Mouse (Mus musculus): ENCODE measurements around the gene Foxc1.

The Foxc1 gene

DNA sequence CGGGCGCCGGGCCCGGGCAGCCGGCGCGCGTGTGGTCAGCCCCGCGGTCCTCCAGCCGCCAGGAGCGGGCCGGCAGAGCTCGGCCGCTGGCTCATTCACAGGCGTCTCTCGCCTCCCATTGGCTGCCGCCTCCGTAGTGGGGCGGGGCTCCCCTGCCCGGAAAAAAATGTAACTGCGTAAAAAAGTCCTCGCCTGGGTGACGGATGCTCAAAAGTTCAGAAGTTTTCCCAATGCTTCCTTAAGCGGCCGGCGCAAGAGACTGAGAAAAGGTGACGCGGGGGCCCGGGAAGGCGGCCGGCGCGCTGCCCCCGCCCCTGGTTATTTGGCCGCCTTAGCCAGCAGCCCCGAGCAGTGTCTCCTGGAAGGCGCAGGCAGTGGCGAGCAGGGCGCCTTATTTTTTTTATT is at the start of gene Foxc1:
Foxc1 (plus strand) TSS at position 206 of the 405 bp plus-strand sequence.
- peak; percentile 81 for DNase-seq (ENCODE audit: low spot score)

DNA sequence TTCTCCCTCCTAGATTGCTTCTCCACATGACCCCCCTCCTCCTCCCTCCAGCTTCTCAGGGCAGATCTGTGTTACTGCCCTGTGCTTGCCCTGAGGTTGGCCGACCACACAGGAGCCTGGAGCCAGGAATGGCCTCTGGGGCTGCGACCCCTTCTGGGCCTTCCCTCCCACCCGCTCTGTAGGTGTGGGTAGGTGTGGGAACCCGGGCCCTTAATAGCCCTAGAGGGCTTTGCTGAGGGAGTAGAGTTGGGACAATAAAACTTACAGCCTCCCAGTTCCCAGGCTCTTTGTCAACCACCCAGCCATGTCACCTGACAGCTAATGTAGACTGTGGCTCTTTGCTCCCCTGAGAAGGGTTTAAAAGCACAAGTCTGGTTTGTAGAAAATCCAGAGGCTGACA is 46.0 kb upstream of the Foxc1 start:
- DNase-seq (ENCODE audit: low spot score), result no peak

- DNase-seq (ENCODE audit: low spot score), result no peak
Measured at GRCm38 (mm10) chr13:31761057-31761456, 45.4 kb upstream of the Foxc1 start.

- DNase-seq (ENCODE audit: low spot score), result no peak
Measured at GRCm38 (mm10) chr13:31764419-31764818, 42.0 kb upstream of the Foxc1 start.

- no peak for DNase-seq (ENCODE audit: low spot score)
Measured at GRCm38 (mm10) chr13:31765564-31765963, 40.9 kb upstream of the Foxc1 start.

DNA sequence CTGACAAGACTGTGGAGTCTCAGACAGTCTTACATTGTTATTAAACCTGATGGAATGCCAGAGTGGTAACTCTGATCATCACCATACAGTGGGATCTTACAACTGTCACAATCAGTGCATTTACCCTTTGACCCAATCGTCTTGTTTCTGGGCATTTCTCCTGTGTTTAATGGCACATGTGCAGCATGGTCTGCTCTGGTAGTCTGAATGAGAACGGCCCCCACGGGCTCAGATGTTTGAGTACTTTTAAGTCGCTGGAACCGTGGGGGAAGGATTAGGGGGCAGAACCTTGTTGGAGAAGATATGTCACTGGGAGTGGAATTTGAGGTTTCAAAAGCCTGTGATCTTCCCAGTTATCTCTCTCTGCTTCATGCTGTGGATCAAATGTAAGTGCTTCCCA is 33.6 kb upstream of the Foxc1 start:
- DNase-seq (ENCODE audit: low spot score), result no peak

DNA sequence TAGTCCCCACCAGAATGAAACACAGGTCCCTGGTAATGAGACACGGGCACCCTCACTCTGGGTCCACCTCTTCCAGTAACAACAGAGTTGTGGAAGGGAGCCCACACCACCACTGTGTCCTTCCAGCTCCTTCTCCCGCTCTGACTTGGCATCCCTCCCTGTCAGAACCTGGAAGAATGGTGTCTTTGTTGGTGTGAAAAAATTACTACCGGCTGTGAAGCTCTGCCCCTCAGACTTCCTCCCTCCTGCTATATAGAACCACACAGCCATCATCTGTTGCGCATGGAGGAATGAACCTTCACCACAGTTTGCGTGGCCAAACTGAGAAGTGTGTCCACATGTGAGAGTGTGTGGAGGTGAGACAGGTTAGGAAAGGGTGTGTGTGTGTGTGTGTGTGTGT is 30.7 kb upstream of the Foxc1 start:
- DNase-seq (ENCODE audit: low spot score), result no peak

DNA sequence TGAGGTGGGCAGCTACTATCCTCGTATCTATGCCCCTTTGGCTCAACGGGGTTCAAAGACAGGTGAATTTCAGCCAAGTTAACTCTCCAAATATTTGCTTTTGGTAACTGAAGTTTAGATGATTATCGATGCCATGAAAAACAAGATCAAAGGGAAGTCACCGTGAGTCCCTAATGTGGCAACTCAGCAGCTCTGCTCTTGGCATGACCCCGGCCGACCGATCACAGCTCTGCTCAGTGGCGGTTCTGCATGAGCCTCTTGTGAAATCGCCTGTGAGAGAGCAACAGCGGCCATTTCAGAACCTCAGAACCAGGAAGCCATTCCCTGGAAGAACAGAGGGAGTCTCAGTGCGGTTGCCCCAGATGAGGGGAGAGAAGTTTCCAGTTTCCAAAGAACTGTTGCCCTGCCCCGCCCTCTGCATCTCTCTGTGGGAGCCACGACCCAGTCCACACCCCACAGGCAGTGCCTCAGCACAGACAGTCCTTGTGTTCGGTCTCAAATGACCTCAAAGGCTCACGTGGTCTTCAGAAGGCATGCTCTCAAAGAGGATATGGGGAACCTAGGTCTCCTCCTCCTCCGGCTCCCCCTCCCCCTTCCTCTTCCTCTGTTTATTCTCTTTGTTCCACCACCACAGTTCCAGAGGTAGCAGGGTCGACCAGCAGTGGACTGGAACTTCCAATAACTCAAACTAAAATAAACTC is 27.0 kb upstream of the Foxc1 start:
- DNase-seq (ENCODE audit: low spot score), result no peak

- no peak for DNase-seq (ENCODE audit: low spot score)
Measured at GRCm38 (mm10) chr13:31780299-31780698, 26.1 kb upstream of the Foxc1 start.

DNA sequence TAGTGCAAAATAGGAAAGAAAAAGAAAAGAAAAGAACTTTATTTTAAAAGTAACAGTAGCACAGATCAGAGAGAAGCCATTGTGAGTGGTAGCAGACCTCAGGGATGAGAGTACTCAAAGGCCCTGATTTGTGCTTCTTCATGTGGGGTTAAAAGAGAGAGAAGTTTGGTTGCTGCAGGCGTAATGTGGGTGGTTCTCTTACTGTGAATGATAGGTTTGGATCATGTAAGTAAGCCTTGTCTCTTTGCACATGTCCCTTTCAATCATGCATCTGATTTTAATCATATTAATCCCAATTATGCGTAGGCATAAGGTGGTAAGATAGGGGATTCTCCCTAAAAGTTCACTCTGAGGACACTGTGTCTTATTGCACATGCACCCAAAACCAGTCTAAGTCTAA is 24.4 kb upstream of the Foxc1 start:
- no peak for DNase-seq (ENCODE audit: low spot score)

DNA sequence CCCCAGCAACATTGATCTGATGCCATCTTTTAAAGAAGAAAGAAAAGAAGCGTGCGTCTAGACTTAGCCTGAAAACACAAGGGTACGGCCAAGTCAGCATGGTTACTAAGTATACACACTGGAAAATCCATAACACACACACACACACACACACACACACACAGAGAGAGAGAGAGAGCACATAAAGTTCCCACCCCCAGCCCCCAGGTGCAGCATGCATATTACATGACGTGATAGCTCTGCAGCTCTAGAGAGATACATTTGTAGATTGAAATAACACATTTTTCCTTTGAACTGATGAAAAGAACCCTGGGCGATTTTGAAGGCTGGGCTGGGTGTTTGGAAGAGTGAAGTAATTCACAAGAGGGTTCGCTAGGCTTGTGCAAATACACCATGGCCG is 21.7 kb upstream of the Foxc1 start:
- no peak for DNase-seq (ENCODE audit: low spot score)

DNA sequence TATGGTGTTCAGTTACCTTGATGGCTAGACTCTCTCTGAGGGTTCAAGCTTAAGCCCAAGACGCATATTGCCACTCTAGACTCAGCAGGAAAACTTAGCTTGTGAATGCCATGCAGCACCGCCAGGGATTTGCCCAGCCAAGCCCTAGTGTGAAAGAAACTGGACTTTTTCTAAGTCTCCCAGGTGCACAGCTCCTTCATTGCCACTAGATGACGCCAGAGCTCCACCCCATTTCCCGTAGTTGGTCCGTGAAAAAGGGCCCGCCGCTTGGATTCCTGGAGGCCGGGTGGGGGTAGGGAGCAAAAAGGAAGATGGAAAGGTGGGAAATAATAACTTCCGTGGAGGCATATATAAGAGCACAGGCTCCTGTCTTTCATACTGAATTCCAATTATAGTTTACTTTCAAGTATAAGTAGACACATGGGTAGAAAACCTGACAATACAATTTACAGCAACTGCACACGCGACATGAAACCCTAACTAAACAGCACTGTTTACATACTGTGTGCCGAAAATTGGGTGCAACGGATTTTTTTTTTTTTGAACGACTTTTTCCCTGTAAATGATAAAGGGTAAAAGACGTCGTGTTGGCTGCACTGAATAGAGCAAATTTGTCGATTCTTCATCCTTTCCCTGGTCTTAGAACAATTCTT is 13.8 kb upstream of the Foxc1 start:
- DNase-seq (ENCODE audit: low spot score), result peak; percentile 75

DNA sequence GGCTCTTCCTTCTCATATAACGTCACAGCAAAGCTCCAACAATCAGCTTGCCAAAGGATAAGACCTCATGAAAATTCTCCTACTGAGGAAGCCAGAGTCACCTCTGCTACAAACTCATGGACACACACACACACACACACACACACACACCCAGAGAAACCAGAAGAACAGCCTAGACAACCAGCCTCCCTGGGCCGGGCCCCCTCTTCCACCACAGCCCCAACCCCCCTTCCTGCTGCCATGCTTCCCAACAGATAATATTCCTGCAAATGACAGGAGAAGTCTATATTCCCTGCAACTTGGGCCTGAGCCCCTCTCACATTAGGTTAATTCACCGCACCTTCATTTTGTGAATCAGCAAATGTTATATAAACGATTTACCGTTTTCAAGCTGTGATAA is 13.3 kb upstream of the Foxc1 start:
- no peak for DNase-seq (ENCODE audit: low spot score)

GRCm38 (mm10) chr13:31797346-31797745 is 9.1 kb upstream of the Foxc1 start:
- DNase-seq (ENCODE audit: low spot score), result no peak

- no peak for DNase-seq (ENCODE audit: low spot score)
Measured at GRCm38 (mm10) chr13:31798075-31798474, 8.4 kb upstream of the Foxc1 start.

DNA sequence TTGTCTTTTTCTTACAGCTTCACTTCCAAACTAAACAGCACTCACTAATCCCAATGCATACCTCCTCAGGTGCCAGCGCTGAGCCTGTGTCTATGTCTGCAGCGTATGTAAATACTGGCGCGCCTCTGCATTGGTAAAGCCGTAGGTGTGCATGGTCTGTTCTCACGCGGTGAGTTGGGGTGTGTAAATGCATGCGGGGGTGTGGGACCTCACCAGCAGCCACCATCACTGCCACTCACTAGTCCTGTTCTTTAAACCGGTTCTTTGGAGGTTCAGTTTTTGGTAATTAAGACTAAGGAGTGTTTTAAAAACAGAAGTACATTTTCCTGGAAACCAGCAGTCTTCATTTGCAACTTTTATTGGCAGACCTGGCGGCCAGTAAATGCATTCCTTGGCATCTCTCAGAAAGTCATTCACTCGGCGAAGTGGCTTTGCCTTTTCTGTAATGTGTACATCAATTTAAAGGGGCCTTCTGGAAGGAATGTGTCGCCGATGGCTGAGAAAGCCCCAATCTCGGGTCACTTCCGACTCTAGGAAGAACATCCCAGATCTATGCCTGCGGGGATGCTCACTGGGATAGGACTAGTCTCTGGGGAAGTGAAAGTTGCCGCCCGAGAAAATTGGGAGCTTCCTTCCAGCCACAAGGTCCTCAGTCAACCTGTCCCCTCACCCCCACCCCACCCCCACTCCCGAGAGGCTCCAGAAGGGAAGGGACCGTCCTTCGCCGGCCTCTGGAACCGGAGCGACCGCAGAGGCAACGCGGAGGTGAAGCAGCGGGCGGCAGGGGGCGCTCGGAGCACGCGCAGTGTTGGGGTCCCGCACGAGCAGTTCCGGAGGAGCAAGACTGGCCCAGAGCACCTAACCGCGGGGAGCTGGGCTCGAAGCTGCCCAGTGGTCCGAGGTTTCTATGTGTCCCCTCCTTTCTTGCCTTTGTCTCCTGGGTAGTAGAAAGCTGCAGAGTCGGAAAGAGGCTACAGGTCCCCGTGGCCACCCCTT is 5.6 kb upstream of the Foxc1 start:
- DNase-seq (ENCODE audit: low spot score), result peak; percentile 95

DNA sequence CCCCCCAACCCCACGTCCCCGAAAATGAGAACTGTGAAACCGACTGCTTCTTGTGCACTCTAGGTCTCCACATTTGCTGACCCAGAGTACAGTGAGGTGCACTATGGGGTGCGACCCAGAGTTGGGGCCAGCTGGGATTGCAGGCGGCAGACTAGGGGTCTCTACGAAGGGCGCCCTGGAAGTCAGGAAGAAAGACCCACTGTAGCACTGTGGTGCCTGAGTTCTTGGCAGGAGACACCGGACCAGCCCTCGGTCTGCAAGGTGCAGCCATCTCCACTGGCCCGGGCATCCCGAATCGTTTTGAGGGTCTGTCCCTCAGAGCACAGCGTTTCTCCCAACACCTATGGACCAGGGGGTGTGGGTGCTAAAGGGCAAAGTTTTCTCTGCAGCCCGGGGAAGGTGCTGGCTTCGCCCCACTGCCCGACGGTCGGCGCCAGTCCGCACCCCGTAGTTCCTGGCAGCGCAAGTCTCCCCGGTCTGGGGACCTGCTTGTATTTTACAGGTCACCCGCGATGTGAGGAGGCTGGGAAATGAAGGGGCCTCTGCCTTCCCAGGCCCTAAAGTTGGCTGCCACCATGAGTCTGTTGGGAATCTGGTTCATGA is 4.6 kb upstream of the Foxc1 start:
- DNase-seq (ENCODE audit: low spot score), result no peak

- no peak for DNase-seq (ENCODE audit: low spot score)
Measured at GRCm38 (mm10) chr13:31802447-31802846, 4.0 kb upstream of the Foxc1 start.

- DNase-seq (ENCODE audit: low spot score), result no peak
Measured at GRCm38 (mm10) chr13:31803166-31804093, 3.0 kb upstream of the Foxc1 start.

- no peak for DNase-seq (ENCODE audit: low spot score)
Measured at GRCm38 (mm10) chr13:31804571-31804970, 1.9 kb upstream of the Foxc1 start.

DNA sequence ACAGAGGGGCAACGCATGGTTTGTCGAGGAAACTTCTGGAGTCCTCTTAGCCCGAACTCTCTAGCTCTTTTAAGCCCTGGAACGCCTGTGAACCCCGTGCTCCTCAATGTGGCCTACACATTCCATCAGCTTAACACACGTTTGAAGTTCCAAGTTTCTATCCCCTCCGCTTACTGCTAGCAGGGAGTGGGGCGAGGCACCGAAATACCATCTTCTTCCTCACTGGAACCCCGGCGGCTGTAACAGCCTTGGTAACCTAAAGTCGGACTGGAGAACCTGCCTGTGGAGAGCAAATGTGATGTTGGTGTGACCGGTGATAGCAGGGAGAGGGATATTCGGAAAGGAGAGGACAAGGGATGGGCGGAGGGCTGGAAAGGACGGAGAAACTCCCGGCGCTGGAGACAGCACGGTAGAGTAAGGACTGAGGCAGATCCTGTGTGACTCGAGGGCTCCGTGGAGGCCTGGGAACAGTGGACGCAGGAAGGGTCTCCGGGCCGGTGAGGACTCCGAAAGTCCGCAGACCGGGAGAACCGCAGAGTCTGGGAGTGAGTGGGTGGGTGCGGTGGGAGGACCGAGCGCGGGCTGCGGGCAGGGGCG is 504 bp upstream of the Foxc1 start:
- DNase-seq (ENCODE audit: low spot score), result peak; percentile 49
